Mouse (Mus musculus) myocyte (in vitro differentiated cells): ENCODE data around the gene Sfta2. TPM values are rescaled to one million over a fixed set of nuclear protein-coding genes. Genes with fewer than 3 reads are reported as not detected.

Experiments
- H3K27me3 ChIP-seq: one replicate; pipeline ENCODE4 v1.6.1; 2011; ENCODE audit not compliant: control insufficient read depth, insufficient read depth, insufficient read length
- H3K36me3 ChIP-seq: one replicate; pipeline ENCODE4 v1.6.1; 2011; ENCODE audit not compliant: control insufficient read depth, insufficient read depth
- H3K4me2 ChIP-seq: one replicate; pipeline ENCODE4 v1.6.1; 2011; ENCODE audit warnings: low read depth, control low read depth
- H3K4me3 ChIP-seq: one replicate; pipeline ENCODE4 v1.5.1; 2011; ENCODE audit warnings: mild to moderate bottlenecking, control low read depth, moderate library complexity
- H3K79me2 ChIP-seq: one replicate; pipeline ENCODE4 v1.6.1; 2011; ENCODE audit not compliant: control insufficient read depth, insufficient read depth
- H3ac ChIP-seq: one replicate; pipeline ENCODE4 v1.6.1; 2011; ENCODE audit not compliant: control insufficient read depth, insufficient read length
- CEBPB ChIP-seq: IDR thresholded peaks from 2 replicates; pipeline ENCODE4 v1.6.1; 2011; ENCODE audit warnings: mild to moderate bottlenecking, moderate library complexity; ENCODE audit not compliant: poor library complexity, insufficient read depth, severe bottlenecking
- E2F4 ChIP-seq: IDR thresholded peaks from one replicate; pipeline ENCODE4 v1.6.1; 2011; ENCODE audit warnings: mild to moderate bottlenecking, control low read depth, moderate library complexity; ENCODE audit not compliant: insufficient read depth
- MAX ChIP-seq: IDR thresholded peaks from one replicate; pipeline ENCODE4 v1.6.1; 2011; ENCODE audit warnings: low read depth, mild to moderate bottlenecking, control low read depth
- MYOD1 ChIP-seq, 3 experiments: IDR thresholded peaks; one replicate each; pipeline ENCODE4 v1.6.1; 2011; ENCODE audit warnings: control low read depth in 2 of 3, low read depth in 2 of 3, mild to moderate bottlenecking in 2 of 3, moderate library complexity in 1 of 3; ENCODE audit not compliant: insufficient read length in 2 of 3, control insufficient read depth in 1 of 3
- MYOG ChIP-seq, 3 experiments: IDR thresholded peaks; one replicate each; pipeline ENCODE4 v1.6.1; 2011; ENCODE audit warnings: control low read depth in 2 of 3, low read depth in 2 of 3, mild to moderate bottlenecking in 2 of 3; ENCODE audit not compliant: insufficient read length in 2 of 3, control insufficient read depth in 1 of 3, insufficient read depth in 1 of 3
- POLR2A ChIP-seq: IDR thresholded peaks from one replicate; pipeline ENCODE4 v1.6.1; 2011; ENCODE audit warnings: low read depth, mild to moderate bottlenecking, control low read depth, moderate library complexity; ENCODE audit not compliant: insufficient read length
- POLR2AphosphoS2 ChIP-seq: IDR thresholded peaks from one replicate; pipeline ENCODE4 v1.6.1; 2011; ENCODE audit warnings: low read depth, control low read depth; ENCODE audit not compliant: insufficient read length
- REST ChIP-seq: IDR thresholded peaks from one replicate; pipeline ENCODE4 v1.6.1; 2011; ENCODE audit warnings: mild to moderate bottlenecking, control low read depth, moderate library complexity; ENCODE audit not compliant: insufficient read depth, insufficient read length
- SRF ChIP-seq: IDR thresholded peaks from one replicate; pipeline ENCODE4 v1.6.1; 2011; ENCODE audit warnings: low read depth; ENCODE audit not compliant: control insufficient read depth, insufficient read length
- TCF12 ChIP-seq: IDR thresholded peaks from one replicate; pipeline ENCODE4 v1.6.1; 2011; ENCODE audit warnings: mild to moderate bottlenecking, control low read depth; ENCODE audit not compliant: poor library complexity, insufficient read depth, severe bottlenecking
- TCF3 ChIP-seq: IDR thresholded peaks from one replicate; pipeline ENCODE4 v1.6.1; 2011; ENCODE audit warnings: low read depth, control low read depth; ENCODE audit not compliant: insufficient read length
- USF1 ChIP-seq: IDR thresholded peaks from one replicate; pipeline ENCODE4 v1.6.1; 2011; ENCODE audit warnings: low read depth, mild to moderate bottlenecking, control low read depth, moderate library complexity
- polyA plus RNA-seq: library from polyadenylated mRNA; unstranded; fragments of >200 nt; fragmentation: generic; extraction: Trizol; gene quantifications from one replicate; pipeline ENCODE4 v1.2.1, GENCODE M21; 2012; ENCODE audit warnings: missing spikeins

Sfta2 gene
- polyA plus RNA-seq, 1 experiment: not detected

- Histone ChIP-seq H3K27me3 (no peaks in the 10 kb centered on the region), H3ac (no peak overlapping the region), H3K4me2 (no peak overlapping the region), H3K4me3 (no peak overlapping the region), H3K79me2 (no peaks in the 10 kb centered on the region), H3K36me3 (no peaks in the 10 kb centered on the region)
- no peak for TF ChIP-seq SRF
- TF ChIP-seq MYOD1 (IDR thresholded peaks at IDR 0.05; ENCODE audit: control insufficient read depth in 1 of 3, insufficient read length in 2 of 3, low read depth in 2 of 3): no peak
- TF ChIP-seq CEBPB: no peak
- no peak for TF ChIP-seq TCF12
- no peak for TF ChIP-seq MYOG (IDR thresholded peaks at IDR 0.05; ENCODE audit: control insufficient read depth in 1 of 3, insufficient read depth in 1 of 3, insufficient read length in 2 of 3, low read depth in 2 of 3)
- TF ChIP-seq MAX: no peak
- TF ChIP-seq REST: no peak
Measured at GRCm38 (mm10) chr17:35584330-35584937, 16.9 kb upstream of the Sfta2 start.

- H3K4me3 ChIP-seq: no peak overlapping the region
- TF ChIP-seq MYOG (IDR thresholded peaks at IDR 0.05; ENCODE audit: control insufficient read depth in 1 of 3, insufficient read depth in 1 of 3, insufficient read length in 2 of 3, low read depth in 2 of 3) (no peak), MAX (no peak), TCF3 (no peak), POLR2AphosphoS2 (no peak)
- H3K4me2 ChIP-seq: no peak overlapping the region
- no peaks in the 10 kb centered on the region for H3K27me3 ChIP-seq
- H3K36me3 ChIP-seq: no peaks in the 10 kb centered on the region
- no peak overlapping the region for H3ac ChIP-seq
- H3K79me2 ChIP-seq: no peaks in the 10 kb centered on the region
Measured at GRCm38 (mm10) chr17:35587291-35587690, 14.1 kb upstream of the Sfta2 start.

GRCm38 (mm10) chr17:35588387-35588786 is 13.0 kb upstream of the Sfta2 start:
- TF ChIP-seq SRF (no peak), POLR2A (no peak), USF1 (no peak), E2F4 (no peak), TCF12 (no peak), POLR2AphosphoS2 (no peak), REST (no peak), CEBPB (no peak), MYOD1 (IDR thresholded peaks at IDR 0.05; ENCODE audit: control insufficient read depth in 1 of 3, insufficient read length in 2 of 3, low read depth in 2 of 3) (no peak), MYOG (IDR thresholded peaks at IDR 0.05; ENCODE audit: control insufficient read depth in 1 of 3, insufficient read depth in 1 of 3, insufficient read length in 2 of 3, low read depth in 2 of 3) (no peak), MAX (no peak), TCF3 (no peak)
- H3K27me3 ChIP-seq: no peaks in the 10 kb centered on the region

GRCm38 (mm10) chr17:35590410-35591218 is 10.7 kb upstream of the Sfta2 start:
- Histone ChIP-seq H3K27me3 (no peaks in the 10 kb centered on the region), H3ac (no peak overlapping the region), H3K4me2 (peak overlapping the region; percentile 98), H3K4me3 (no peak overlapping the region), H3K36me3 (no peaks in the 10 kb centered on the region), H3K79me2 (no peaks in the 10 kb centered on the region)
- TF ChIP-seq TCF3: no peak
- TF ChIP-seq MAX: no peak
- no peak for TF ChIP-seq USF1
- no peak for TF ChIP-seq MYOD1 (IDR thresholded peaks at IDR 0.05; ENCODE audit: control insufficient read depth in 1 of 3, insufficient read length in 2 of 3, low read depth in 2 of 3)
- TF ChIP-seq E2F4: no peak
- TF ChIP-seq POLR2A: no peak
- TF ChIP-seq TCF12: no peak
- TF ChIP-seq SRF: no peak
- no peak for TF ChIP-seq REST

More at GRCm38 (mm10) chr17:35588387-35588786, 13.0 kb upstream of the Sfta2 start:
- H3K4me2 ChIP-seq: no peak overlapping the region
- H3K79me2 ChIP-seq: no peaks in the 10 kb centered on the region
- H3K36me3 ChIP-seq: no peaks in the 10 kb centered on the region
- H3ac ChIP-seq: no peak overlapping the region
- H3K4me3 ChIP-seq: no peak overlapping the region

GRCm38 (mm10) chr17:35591219-35591578 is 10.2 kb upstream of the Sfta2 start:
- Histone ChIP-seq H3K36me3 (no peaks in the 10 kb centered on the region), H3K27me3 (no peaks in the 10 kb centered on the region), H3K4me3 (no peak overlapping the region), H3K79me2 (no peaks in the 10 kb centered on the region), H3ac (no peak overlapping the region), H3K4me2 (peak overlapping the region; percentile 98)
- no peak for TF ChIP-seq POLR2AphosphoS2
- no peak for TF ChIP-seq CEBPB
